10 mouse cellular contexts compared by ENCODE assay signal in genomic region chr2:122313536-122313935, GRCm38 (mm10). TPM values are rescaled to one million over a fixed set of nuclear protein-coding genes. Genes with fewer than 3 reads are reported as not detected.
A peak's percentile ranks its signal among the peaks of the same experiment; 100 is the strongest.
DNase-seq lines count a peak whose midpoint lies in the region; ATAC-seq and TF ChIP-seq lines count a peak whose summit lies in the region.
"Had no signal": no experiment of that assay in that cellular context is flagged by ENCODE, and none has a peak within 500 bp of the region (broad histone marks: within the 10 kb centered on the region; RNA-seq: fewer than 3 reads in every experiment).

Gene Duoxa1 (minus strand): TSS chr2:122313730.

- ATAC-seq in liver, embryonic 14.5 days (ENCODE audit: insufficient read depth), result no peak
- no peak for ATAC-seq in cerebellum, adult (ENCODE audit: insufficient number of reproducible peaks, low FRiP score, low TSS enrichment)

- H3K4me1 ChIP-seq in liver, embryonic 14.5 days (replicated peaks; ENCODE audit: control insufficient read depth in 2 of 2, insufficient read depth in 2 of 2, low read length in 1 of 2), result no peaks in the 10 kb centered on the region

- H3K36me3 ChIP-seq in liver, embryonic 14.5 days (replicated peaks; ENCODE audit: control insufficient read depth, insufficient read depth, low read depth), result no peaks in the 10 kb centered on the region

- WGBS in liver, embryonic 14.5 days (ENCODE audit: insufficient replicate concordance), result 4% methylated on average over 23 of the region's 24 CpGs

- no peaks in the 10 kb centered on the region for H3K9me3 ChIP-seq in liver, embryonic 14.5 days (ENCODE audit: control insufficient read depth, low read length)

- no peak for TF ChIP-seq CTCF in liver, embryonic 14.5 days (IDR thresholded peaks at IDR 0.05; ENCODE audit: low read depth)

- 0 out of 2 replicates have a peak within 1 kb of the TSS, but pooled peaks have one; percentile 8 for H3K4me2 ChIP-seq in liver, embryonic 14.5 days (ENCODE audit: low read depth)

- H3K27ac ChIP-seq in liver, embryonic 14.5 days, result no peak within 1 kb of the TSS

- TF ChIP-seq EP300 in liver, embryonic 14.5 days (IDR thresholded peaks at IDR 0.05; ENCODE audit: low read depth), result no peak

- H3K9ac ChIP-seq in liver, embryonic 14.5 days (replicated peaks), result no peak within 1 kb of the TSS

- peak; percentile 13 for DNase-seq in embryo, embryonic 10.5 days (ENCODE audit: low spot score)
- no peak for DNase-seq in embryo, embryonic 10 days (ENCODE audit: low spot score)
- peak; percentile 22 for DNase-seq in urinary bladder, postnatal 25 days (ENCODE audit: low spot score)
- DNase-seq in urinary bladder, adult 18-20 months (ENCODE audit: low spot score in 2 of 2), result no peak
- no peak for DNase-seq in liver, embryonic 14.5 days (ENCODE audit: low read depth in 3 of 3, low spot score in 3 of 3)
- DNase-seq in right cerebral cortex, postnatal 14 days, result no peak
- DNase-seq in cerebellum, postnatal 4 days (ENCODE audit: low spot score in 2 of 2), result no peak
- DNase-seq: cerebellum, adult 9-11 months; left cerebral cortex, postnatal 4 days had no signal

- H3K27me3 ChIP-seq in liver, embryonic 14.5 days (ENCODE audit: control insufficient read depth, insufficient read depth, low read length), result peaks cover 35% of the 10 kb centered on the region

- H3K4me3 ChIP-seq in liver, embryonic 14.5 days (ENCODE audit: insufficient read depth in 1 of 2, low read depth in 2 of 2, low read length in 2 of 2), result no peak within 1 kb of the TSS

RNA-seq across cellular contexts. Expression of gene Duoxa1, which starts in this region (rescaled TPM):
- not detected in 2 replicates for polyA plus RNA-seq in liver, embryonic 14.5 days (2012; rRNA removed)
- not detected in 2 replicates for polyA plus RNA-seq in liver, embryonic 14.5 days (2014; fragmentation: Nextera tagmentation; extraction: Ambion mirVana)

Comparison
In these comparisons a context has a peak if more than half of its experiments do, and no peak if none do; other contexts are left out.
1. DNase-seq: peak in embryo, embryonic 10.5 days (single experiment) and urinary bladder, postnatal 25 days (single experiment); none in embryo, embryonic 10 days (single experiment), urinary bladder, adult 18-20 months (0 of 2), liver, embryonic 14.5 days (0 of 3), right cerebral cortex, postnatal 14 days (single experiment) and cerebellum, postnatal 4 days (0 of 2).